Mouse (Mus musculus) megakaryocyte-erythroid progenitor cell, adult 5-6 weeks (primary cell): ENCODE data around the gene Atox1. TPM values are rescaled to one million over a fixed set of nuclear protein-coding genes. Genes with fewer than 3 reads are reported as not detected.

Experiments used
- total RNA-seq, 2 experiments: library from RNA; stranded (forward) in 1 of 2; stranded (reverse) in 1 of 2; fragments of 200-1000, 215-1000 nt in 1 of 2; fragments of >200 nt in 1 of 2; fragmentation: Nextera tagmentation in 1 of 2; gene quantifications; 2 replicates each; pipeline ENCODE4 v1.2.3; 2014 to 2017

Gene Atox1
- total RNA-seq, 2 experiments from 2014 or later: 68.1 to 212 TPM

Other genes with a start within 250 kb of the Atox1 start
- gene Fat2, start 124.7 kb downstream of the Atox1 start, total RNA-seq (2014; fragmentation: Nextera tagmentation): not detected in 2 replicates
- not detected in 2 replicates for gene Fat2, start 124.7 kb downstream of the Atox1 start, total RNA-seq (2017)
- gene Sparc, start 38.1 kb downstream of the Atox1 start, total RNA-seq (2014; fragmentation: Nextera tagmentation): not detected in 2 replicates
- gene Sparc, start 38.1 kb downstream of the Atox1 start, total RNA-seq (2017): not detected in 2 replicates
- gene G3bp1, start 8.4 kb upstream of the Atox1 start, total RNA-seq (2014; fragmentation: Nextera tagmentation): 102 and 106 TPM in 2 replicates
- gene G3bp1, start 8.4 kb upstream of the Atox1 start, total RNA-seq (2017): 128 and 135 TPM in 2 replicates
- not detected in 2 replicates for gene Glra1, start 147.0 kb upstream of the Atox1 start, total RNA-seq (2014; fragmentation: Nextera tagmentation)
- not detected in 2 replicates for gene Glra1, start 147.0 kb upstream of the Atox1 start, total RNA-seq (2017)